Mouse (Mus musculus) cerebellum, adult 2 months (tissue): ENCODE results near the gene Gtf2ird1.

Source experiments
- CTCF ChIP-seq: fragments of 200-500 bp; IDR thresholded peaks from 2 replicates; pipeline ENCODE4 v1.5.1; 2011; ENCODE audit warnings: low read depth, mild to moderate bottlenecking, control low read depth, low read length, moderate library complexity, borderline replicate concordance; ENCODE audit not compliant: insufficient read depth
- POLR2A ChIP-seq: fragments of 200-500 bp; IDR thresholded peaks from 2 replicates; pipeline ENCODE4 v1.6.1; 2011; ENCODE audit warnings: low read length, control low read depth, borderline replicate concordance; ENCODE audit not compliant: insufficient read depth

- no peak for TF ChIP-seq CTCF
- no peak for TF ChIP-seq POLR2A
Observed at GRCm38 (mm10) chr5:134418315-134419074, 38.0 kb downstream of the Gtf2ird1 start.
